Mouse (Mus musculus) retina, postnatal 1 day (tissue): ENCODE data around the gene AF067061.
"Not testable (repeated sequence)": the region's sequence is repeated elsewhere in the genome, so short reads cannot be mapped to it uniquely, and the experiment has no call there.

ENCODE experiments used
- DNase-seq: peaks from one replicate; pipeline ENCODE4 v3.0.0-alpha.2; 2012

The AF067061 gene

GRCm38 (mm10) chr13:120262870-120263269 is at the start of gene AF067061:
TSS of gene AF067061 (plus strand) at chr13:120263114.
- DNase-seq = not testable (repeated sequence)

GRCm38 (mm10) chr13:120215847-120216246 is 47.1 kb upstream of the AF067061 start, which contains the start of gene Gm21762:
TSS of gene Gm21762 (minus strand) at chr13:120215947.
- not testable (repeated sequence) for DNase-seq

- DNase-seq = not testable (repeated sequence)
Measured at GRCm38 (mm10) chr13:120220922-120221321, 42.0 kb upstream of the AF067061 start.

- not testable (repeated sequence) for DNase-seq
Measured at GRCm38 (mm10) chr13:120223012-120223659, 39.8 kb upstream of the AF067061 start.

DNA sequence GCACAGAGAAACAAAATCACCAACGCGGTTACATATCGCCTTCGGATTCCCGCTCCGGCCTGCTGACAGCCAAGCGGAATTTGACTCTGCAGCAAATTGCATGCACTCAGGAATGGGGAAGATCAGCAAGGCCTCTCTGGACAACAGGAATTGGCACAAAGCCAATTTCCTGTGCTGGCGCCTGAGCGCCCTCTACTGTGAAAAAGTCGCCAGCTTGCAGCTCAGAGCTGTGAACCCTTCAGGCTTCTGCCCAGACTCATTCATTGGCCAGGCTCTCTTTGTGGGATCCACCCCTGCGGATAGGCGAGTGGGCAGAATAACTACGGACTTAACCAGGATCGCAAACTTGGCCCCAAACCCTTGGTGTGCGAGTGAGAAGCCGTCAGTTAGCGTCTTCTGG is 31.1 kb upstream of the AF067061 start:
- DNase-seq = not testable (repeated sequence)

GRCm38 (mm10) chr13:120232447-120233049 is 30.4 kb upstream of the AF067061 start:
- DNase-seq = not testable (repeated sequence)

DNA sequence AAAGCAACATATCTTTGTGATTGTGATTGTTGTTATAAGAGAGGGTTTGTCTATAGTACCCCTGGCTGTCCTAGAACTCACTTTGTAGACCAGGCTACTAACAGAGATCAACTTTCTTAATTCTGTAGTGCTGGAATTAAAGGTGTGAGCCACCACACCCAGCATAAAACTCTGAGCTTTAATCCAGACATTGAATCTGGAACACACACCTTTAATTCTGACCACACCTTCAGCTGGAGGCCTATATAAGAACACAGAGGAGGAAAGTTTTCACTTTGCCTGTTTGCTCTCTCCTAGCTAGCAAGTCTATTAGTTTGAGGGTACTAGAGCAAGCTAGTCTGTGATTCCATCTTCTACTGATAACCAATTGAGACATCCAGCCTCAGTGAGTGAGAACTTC is 24.1 kb upstream of the AF067061 start, which contains the start of gene Gm21731:
Gene Gm21731, plus strand, starts transcription at position 301 of the 400 bp plus-strand sequence.
- DNase-seq = not testable (repeated sequence)

GRCm38 (mm10) chr13:120251208-120251924 is 11.5 kb upstream of the AF067061 start:
- DNase-seq = not testable (repeated sequence)

- not testable (repeated sequence) for DNase-seq
Measured at GRCm38 (mm10) chr13:120258817-120259658, 3.9 kb upstream of the AF067061 start.

DNA sequence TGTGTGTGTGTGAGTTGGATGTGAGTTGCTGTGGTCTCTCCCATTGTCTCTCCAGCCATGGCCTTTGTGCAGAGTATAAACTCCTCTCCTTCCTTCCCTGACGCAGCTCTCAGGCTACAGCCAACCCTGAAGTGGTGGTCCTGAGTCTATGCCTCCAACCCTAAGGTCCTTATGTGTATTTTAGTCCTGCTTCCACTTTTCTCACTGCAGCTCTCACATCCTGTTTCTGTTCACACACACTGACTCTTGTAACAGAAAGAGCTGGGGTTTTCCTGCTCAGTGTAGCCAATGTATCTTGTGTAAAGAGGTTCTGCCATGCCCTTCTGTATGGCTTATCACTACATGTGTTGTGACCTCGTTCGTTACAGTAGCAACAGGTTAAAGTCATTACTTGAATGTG is 3.2 kb upstream of the AF067061 start:
- DNase-seq = not testable (repeated sequence)

- DNase-seq = not testable (repeated sequence)
Measured at GRCm38 (mm10) chr13:120277837-120278236, 14.9 kb downstream of the AF067061 start.

- DNase-seq = no peak
Measured at GRCm38 (mm10) chr13:120278784-120279183, 15.9 kb downstream of the AF067061 start.

- DNase-seq = no peak
Measured at GRCm38 (mm10) chr13:120299324-120299894, 36.5 kb downstream of the AF067061 start.

DNA sequence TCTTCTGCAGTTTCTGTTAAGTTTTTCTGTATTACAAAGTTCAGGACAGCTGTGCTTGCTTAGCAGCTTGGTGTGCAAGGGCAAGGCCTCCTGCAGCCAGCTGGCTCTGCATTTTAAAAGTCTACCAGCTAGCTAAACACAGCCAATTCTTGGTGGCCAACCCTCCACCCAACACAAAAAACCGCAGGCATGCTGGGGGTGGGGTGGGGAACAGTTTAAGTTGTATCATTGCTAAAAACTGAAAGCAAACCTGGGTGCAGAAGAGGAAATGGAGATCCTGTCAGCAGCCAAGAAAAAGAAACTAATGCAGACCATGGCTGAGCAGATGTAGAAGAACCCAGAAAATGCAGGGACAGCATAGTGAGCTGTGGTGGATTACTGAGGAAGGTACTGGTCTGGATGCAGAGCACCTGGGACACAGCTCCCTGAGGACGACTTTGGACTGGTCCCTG is 37.1 kb downstream of the AF067061 start, which contains the start of gene BC147527:
Gene BC147527, plus strand, starts transcription at position 402 of the 452 bp plus-strand sequence.
- DNase-seq = no peak

GRCm38 (mm10) chr13:120300853-120301252 is 37.9 kb downstream of the AF067061 start:
- no peak for DNase-seq

GRCm38 (mm10) chr13:120310749-120311148 is 47.8 kb downstream of the AF067061 start:
- DNase-seq = no peak

DNA sequence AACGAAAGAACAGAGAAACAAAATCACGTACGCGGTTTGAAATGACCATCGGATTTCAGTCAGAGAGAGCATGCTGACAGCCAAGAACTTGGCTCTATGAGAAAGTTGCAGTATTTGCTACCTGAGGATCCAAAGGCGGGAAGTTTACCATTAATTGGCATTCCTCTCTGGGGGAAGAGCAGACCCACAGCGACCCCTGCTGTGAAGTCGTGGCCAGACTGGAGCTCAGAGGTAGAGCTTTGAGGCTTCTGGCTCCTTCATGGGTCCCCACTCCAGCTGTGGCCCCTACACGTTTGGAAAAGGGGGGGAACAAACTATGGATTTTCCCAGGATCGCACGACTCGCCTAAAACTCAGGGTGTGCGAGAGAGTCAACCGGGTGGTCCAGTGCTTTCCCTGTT is 50.7 kb downstream of the AF067061 start:
- peak; percentile 5 for DNase-seq
